Mouse (Mus musculus) testis, adult 2 months (tissue): ENCODE data around the gene Cux1.

Experiments
- CTCF ChIP-seq: fragments of 200-500 bp; IDR thresholded peaks from 2 replicates; pipeline ENCODE4 v1.5.1; 2012; ENCODE audit warnings: low read depth, mild to moderate bottlenecking, inconsistent platforms, low read length, moderate library complexity; ENCODE audit not compliant: control insufficient read depth, insufficient read depth, insufficient replicate concordance
- POLR2A ChIP-seq: fragments of 200-500 bp; IDR thresholded peaks from 2 replicates; pipeline ENCODE4 v1.6.1; 2012; ENCODE audit warnings: low read depth, mild to moderate bottlenecking, inconsistent platforms, low read length, moderate library complexity; ENCODE audit not compliant: control insufficient read depth

GRCm38 (mm10) chr5:136251004-136251403 is 316.3 kb downstream of the Cux1 start:
- TF ChIP-seq CTCF: peak; percentile 53; the same call in 1 of the 2 replicates
- no peak for TF ChIP-seq POLR2A
